Comparison of ENCODE assay signal across 29 mouse cellular contexts in genomic region chr6:72246303-72246702, GRCm38 (mm10). TPM values are rescaled to one million over a fixed set of nuclear protein-coding genes. Genes with fewer than 3 reads are reported as not detected.
A peak's percentile ranks its signal among the peaks of the same experiment; 100 is the strongest.
DNase-seq lines count a peak whose midpoint lies in the region; ATAC-seq and TF ChIP-seq lines count a peak whose summit lies in the region.
"Had no signal": no experiment of that assay in that cellular context is flagged by ENCODE, and none has a peak within 500 bp of the region (broad histone marks: within the 10 kb centered on the region; RNA-seq: fewer than 3 reads in every experiment).

No protein-coding gene starts in this region.

- no peaks in the 10 kb centered on the region for H3K9me3 ChIP-seq in lung, embryonic 16.5 days (ENCODE audit: control insufficient read depth, low read length)
- H3K9me3 ChIP-seq: forebrain, embryonic 10.5 days; forebrain, embryonic 13.5 days; G1E; heart, embryonic 15.5 days; hindbrain, embryonic 10.5 days; hindbrain, embryonic 13.5 days had no signal

- H3K27me3 ChIP-seq in lung, embryonic 16.5 days (ENCODE audit: control insufficient read depth, insufficient read depth, low read depth, low read length), result no peaks in the 10 kb centered on the region
- H3K27me3 ChIP-seq: heart, embryonic 15.5 days; Patski had no signal

- intact Hi-C loops in gastrocnemius, adult 2 months (cut with DNase I), result no loop called here

- H3K9ac ChIP-seq in lung, embryonic 16.5 days (ENCODE audit: low read length), result no peak overlapping the region
- H3K9ac ChIP-seq: forebrain, embryonic 13.5 days; heart, embryonic 15.5 days had no signal

- no peak for TF ChIP-seq CTCF in gastrocnemius, adult 2 months (IDR thresholded peaks at IDR 0.05)

- H3K4me1 ChIP-seq in lung, embryonic 16.5 days (replicated peaks; ENCODE audit: control insufficient read depth, insufficient read depth, low read length), result peaks cover 59% of the 10 kb centered on the region

- DNase-seq in gastrocnemius, adult 2 months, result no peak
- no peak for DNase-seq in gastrocnemius, postnatal 25 days
- DNase-seq in lung, postnatal 10 days, result no peak
- DNase-seq in adrenal gland, postnatal 25 days, result no peak
- no peak for DNase-seq in kidney, postnatal 14 days
- DNase-seq: adrenal gland, postnatal 10 days; cerebellum, adult 11-12 months; cerebellum, adult 8-10 months; cerebellum, postnatal 10 days; cerebellum, postnatal 36 days; gastrocnemius, postnatal 14 days; heart, postnatal 10 days; heart, postnatal 36 days had no signal

- H3K4me3 ChIP-seq in gastrocnemius, adult 2 months, result no peak overlapping the region
- H3K4me3 ChIP-seq in lung, embryonic 16.5 days (ENCODE audit: low read length), result no peak overlapping the region
- H3K4me3 ChIP-seq: forebrain, embryonic 10.5 days; forebrain, embryonic 13.5 days; heart, embryonic 15.5 days; hindbrain, embryonic 10.5 days; hindbrain, embryonic 13.5 days had no signal

- no peaks in the 10 kb centered on the region for H3K36me3 ChIP-seq in lung, embryonic 16.5 days (ENCODE audit: control insufficient read depth, insufficient read depth, low read length)
- H3K36me3 ChIP-seq: forebrain, embryonic 10.5 days; G1E; heart, embryonic 15.5 days; hindbrain, embryonic 10.5 days; hindbrain, embryonic 13.5 days had no signal

- 67% methylated on average over 6 of the region's 6 CpGs for WGBS in lung, embryonic 16.5 days

- no peak overlapping the region for H3K4me2 ChIP-seq in lung, embryonic 16.5 days (ENCODE audit: low read depth, low read length)
- H3K4me2 ChIP-seq: forebrain, embryonic 13.5 days; heart, embryonic 11.5 days; heart, embryonic 15.5 days; hindbrain, embryonic 13.5 days had no signal

- H3K27ac ChIP-seq in gastrocnemius, adult 2 months, result peak overlapping the region; percentile 94
- peak overlapping the region; percentile 99 for H3K27ac ChIP-seq in lung, embryonic 16.5 days (ENCODE audit: low read length)
- H3K27ac ChIP-seq: forebrain, embryonic 10.5 days; forebrain, embryonic 13.5 days; hindbrain, embryonic 10.5 days had no signal

- no peak for ATAC-seq in lung, embryonic 16.5 days (ENCODE audit: low read depth)
- peak; percentile 67 for ATAC-seq in granulocyte monocyte progenitor cell, adult 5-6 weeks (replicated peaks; ENCODE audit: poor library complexity, severe bottlenecking)
- ATAC-seq: forebrain, embryonic 13.5 days; forebrain, embryonic 16.5 days; hindbrain, embryonic 16.5 days; Patski had no signal

RNA-seq across cellular contexts. Expression of gene Atoh8, which starts 10.9 kb away (rescaled TPM):
- total RNA-seq in gastrocnemius, adult 2 months (2021), result 1 to 10 TPM; 3.3 to 9.2 TPM
- 1 to 10 TPM; 4.5 to 7.8 TPM for total RNA-seq in gastrocnemius, postnatal 25 days (2021)
- polyA plus RNA-seq in lung, embryonic 16.5 days (2015; fragmentation: Nextera tagmentation; extraction: Ambion mirVana), result 32.2 and 35.3 TPM in 2 replicates
- total RNA-seq in granulocyte monocyte progenitor cell, adult 5-6 weeks (2014; fragmentation: Nextera tagmentation), result 1.5 TPM in 1 of 2 replicates, not detected in the other
- total RNA-seq in granulocyte monocyte progenitor cell, adult 5-6 weeks (2017), result not detected in 2 replicates
- total RNA-seq in adrenal gland, postnatal 25 days (2021), result 2.2 and 3.3 TPM in 2 replicates
- total RNA-seq: G1E had no signal

RNA-seq across cellular contexts. Expression of gene Sftpb, which starts 58.1 kb away (rescaled TPM):
- total RNA-seq in gastrocnemius, adult 2 months (2021), result not detected
- total RNA-seq in gastrocnemius, postnatal 25 days (2021), result not detected
- polyA plus RNA-seq in lung, embryonic 16.5 days (2015; fragmentation: Nextera tagmentation; extraction: Ambion mirVana), result 275 and 324 TPM in 2 replicates
- not detected in 2 replicates for total RNA-seq in granulocyte monocyte progenitor cell, adult 5-6 weeks (2014; fragmentation: Nextera tagmentation)
- not detected in 2 replicates for total RNA-seq in granulocyte monocyte progenitor cell, adult 5-6 weeks (2017)
- not detected in 2 replicates for total RNA-seq in adrenal gland, postnatal 25 days (2021)
- total RNA-seq: adrenal gland, adult 18-20 months; G1E; gastrocnemius, adult 18-20 months; gastrocnemius, postnatal 14 days; heart, postnatal 10 days; heart, postnatal 36 days had no signal
- polyA plus RNA-seq: embryonic facial prominence, embryonic 11.5 days; embryonic facial prominence, embryonic 14.5 days; forebrain, embryonic 10.5 days; forebrain, embryonic 13.5 days; G1E; hindbrain, embryonic 10.5 days had no signal
